Mouse (Mus musculus): Measurements from ENCODE around the gene Tut1. TPM values are rescaled to one million over a fixed set of nuclear protein-coding genes. Genes with fewer than 3 reads are reported as not detected.

Tut1 gene
- polyA plus RNA-seq, 1 experiment = 13.2 TPM

Other genes starting within 250 kb of the Tut1 start
- gene Slc3a2, start 230.5 kb upstream of the Tut1 start, polyA plus RNA-seq (2012; rRNA removed) = 132 and 391 TPM in 2 replicates
- 12.1 and 17.5 TPM in 2 replicates for gene Wdr74, start 218.0 kb upstream of the Tut1 start, polyA plus RNA-seq (2012; rRNA removed)
- gene 1700092M07Rik, start 213.1 kb upstream of the Tut1 start, polyA plus RNA-seq (2012; rRNA removed) = not detected in 2 replicates
- gene Stx5a, start 212.4 kb upstream of the Tut1 start, polyA plus RNA-seq (2012; rRNA removed) = 31.7 and 65.9 TPM in 2 replicates
- gene Nxf1, start 196.8 kb upstream of the Tut1 start, polyA plus RNA-seq (2012; rRNA removed) = 13.3 and 25.4 TPM in 2 replicates
- 117 and 142 TPM in 2 replicates for gene Tmem223, start 182.9 kb upstream of the Tut1 start, polyA plus RNA-seq (2012; rRNA removed)
- 59.9 and 96.2 TPM in 2 replicates for gene Tmem179b, start 179.4 kb upstream of the Tut1 start, polyA plus RNA-seq (2012; rRNA removed)
- gene Taf6l, start 167.4 kb upstream of the Tut1 start, polyA plus RNA-seq (2012; rRNA removed) = 4.5 and 8.1 TPM in 2 replicates
- 7.7 and 13.5 TPM in 2 replicates for gene Polr2g, start 155.3 kb upstream of the Tut1 start, polyA plus RNA-seq (2012; rRNA removed)
- 0.60 and 0.86 TPM in 2 replicates for gene Zbtb3, start 151.3 kb upstream of the Tut1 start, polyA plus RNA-seq (2012; rRNA removed)
- gene Ttc9c, start 134.5 kb upstream of the Tut1 start, polyA plus RNA-seq (2012; rRNA removed) = 5.7 and 8.9 TPM in 2 replicates
- 9.2 and 20.9 TPM in 2 replicates for gene Hnrnpul2, start 133.8 kb upstream of the Tut1 start, polyA plus RNA-seq (2012; rRNA removed)
- 4.6 TPM in 1 of 2 replicates, not detected in the other for gene AC129217.1, start 124.1 kb upstream of the Tut1 start, polyA plus RNA-seq (2012; rRNA removed)
- 54.3 and 82.6 TPM in 2 replicates for gene Bscl2, start 116.4 kb upstream of the Tut1 start, polyA plus RNA-seq (2012; rRNA removed)
- gene Gng3, start 114.7 kb upstream of the Tut1 start, polyA plus RNA-seq (2012; rRNA removed) = 0.33 and 0.63 TPM in 2 replicates
- 0.11 and 0.17 TPM in 2 replicates for gene Lrrn4cl, start 103.1 kb upstream of the Tut1 start, polyA plus RNA-seq (2012; rRNA removed)
- gene Ubxn1, start 82.4 kb upstream of the Tut1 start, polyA plus RNA-seq (2012; rRNA removed) = 34.7 and 95.9 TPM in 2 replicates
- gene Uqcc3, start 72.9 kb upstream of the Tut1 start, polyA plus RNA-seq (2012; rRNA removed) = 14.0 and 19.2 TPM in 2 replicates
- gene Lbhd1, start 70.1 kb upstream of the Tut1 start, polyA plus RNA-seq (2012; rRNA removed) = 0.22 and 0.55 TPM in 2 replicates
- gene Gm49403, start 69.9 kb upstream of the Tut1 start, polyA plus RNA-seq (2012; rRNA removed) = not detected in 2 replicates
- gene 1810009A15Rik, start 65.0 kb upstream of the Tut1 start, polyA plus RNA-seq (2012; rRNA removed) = 9.5 and 11.4 TPM in 2 replicates
- not detected in 2 replicates for gene Gm49416, start 64.9 kb upstream of the Tut1 start, polyA plus RNA-seq (2012; rRNA removed)
- 13.2 and 19.5 TPM in 2 replicates for gene Ints5, start 60.8 kb upstream of the Tut1 start, polyA plus RNA-seq (2012; rRNA removed)
- 45.7 and 74.1 TPM in 2 replicates for gene Ganab, start 55.8 kb upstream of the Tut1 start, polyA plus RNA-seq (2012; rRNA removed)
- 40.1 and 69.5 TPM in 2 replicates for gene B3gat3, start 33.5 kb upstream of the Tut1 start, polyA plus RNA-seq (2012; rRNA removed)
- gene Rom1, start 24.5 kb upstream of the Tut1 start, polyA plus RNA-seq (2012; rRNA removed) = 7.2 and 15.1 TPM in 2 replicates
- 18.4 and 32.2 TPM in 2 replicates for gene Eml3, start 24.3 kb upstream of the Tut1 start, polyA plus RNA-seq (2012; rRNA removed)
- 15.0 and 21.7 TPM in 2 replicates for gene Mta2, start 12.0 kb upstream of the Tut1 start, polyA plus RNA-seq (2012; rRNA removed)
- gene Eef1g, start 13.2 kb downstream of the Tut1 start, polyA plus RNA-seq (2012; rRNA removed) = 90.2 and 129 TPM in 2 replicates
- 5.1 and 14.7 TPM in 2 replicates for gene Ahnak, start 35.4 kb downstream of the Tut1 start, polyA plus RNA-seq (2012; rRNA removed)
- 0.30 and 3.7 TPM in 2 replicates for gene Scgb1a1, start 134.1 kb downstream of the Tut1 start, polyA plus RNA-seq (2012; rRNA removed)
- gene Asrgl1, start 181.8 kb downstream of the Tut1 start, polyA plus RNA-seq (2012; rRNA removed) = 0.37 and 0.41 TPM in 2 replicates

All from small intestine, adult 2 months (tissue).